Mouse (Mus musculus) intestine, embryonic 14.5 days (tissue): ENCODE measurements around the gene Ppp2r3a. TPM values are rescaled to one million over a fixed set of nuclear protein-coding genes. Genes with fewer than 3 reads are reported as not detected.
A peak's percentile ranks its signal among the peaks of the same experiment; 100 is the strongest.

Experiments
- ATAC-seq: fragments of 200-750 bp; cut with Nextera tagmentation; replicated peaks from 2 replicates; pipeline ENCODE4 v1.8.0; 2017; ENCODE audit warnings: low read depth, moderate number of reproducible peaks, moderate TSS enrichment, moderate library complexity; ENCODE audit not compliant: low FRiP score, low TSS enrichment
- DNase-seq: peaks from one replicate; pipeline ENCODE4 v3.0.0-alpha.2; 2018; ENCODE audit warnings: low spot score
- H3K27ac ChIP-seq: fragments of 300-500 bp; sonication (generic); 2 replicates; pipeline ENCODE4 v1.5.1; 2014; ENCODE audit warnings: low read depth, mild to moderate bottlenecking, control low read depth
- H3K27me3 ChIP-seq: fragments of 300-500 bp; sonication (generic); replicated peaks from 2 replicates; pipeline ENCODE4 v1.6.1; 2014; ENCODE audit warnings: low read length, control low read depth; ENCODE audit not compliant: control insufficient read depth, insufficient read depth
- H3K36me3 ChIP-seq: fragments of 300-500 bp; sonication (generic); 2 replicates; pipeline ENCODE4 v1.6.1; 2014; ENCODE audit warnings: low read length, control low read depth; ENCODE audit not compliant: control insufficient read depth, insufficient read depth
- H3K4me1 ChIP-seq: fragments of 300-500 bp; sonication (generic); replicated peaks from 2 replicates; pipeline ENCODE4 v1.6.1; 2014; ENCODE audit warnings: low read length, control low read depth, mixed read lengths; ENCODE audit not compliant: control insufficient read depth, insufficient read depth
- H3K4me2 ChIP-seq: fragments of 300-500 bp; sonication (generic); 2 replicates; pipeline ENCODE4 v1.6.1; 2014; ENCODE audit warnings: low read length
- H3K4me3 ChIP-seq: fragments of 300-500 bp; sonication (generic); 2 replicates; pipeline ENCODE4 v1.5.1; 2014; ENCODE audit warnings: low read depth, low read length, control low read depth, mixed read lengths
- H3K9ac ChIP-seq: fragments of 300-500 bp; sonication (generic); 2 replicates; pipeline ENCODE4 v1.6.1; 2014; ENCODE audit warnings: mild to moderate bottlenecking, low read length
- H3K9me3 ChIP-seq: fragments of 300-500 bp; sonication (generic); 2 replicates; pipeline ENCODE4 v1.6.1; 2016; ENCODE audit warnings: low read length, control low read depth; ENCODE audit not compliant: control insufficient read depth
- WGBS: fragments of 180-500 bp; shearing (Covaris S2); extraction: QIAGEN DNeasy Blood & Tissue Kit; methylation state at CpG from one replicate; pipeline ENCODE4 v1.1.7; 2014; 5-methylcytosine and 5-hydroxymethylcytosine counted together
- polyA plus RNA-seq: library from polyadenylated mRNA; unstranded; fragments of >200 nt; fragmentation: Nextera tagmentation; extraction: Ambion mirVana; gene quantifications from 2 replicates; pipeline ENCODE4 v1.2.1, GENCODE M21; 2014

The Ppp2r3a gene
- polyA plus RNA-seq: 14.1 and 16.2 TPM in 2 replicates

- WGBS: under 1% methylated on average over 42 of the region's 50 CpGs
- H3K9ac ChIP-seq: peak within 1 kb of the TSS; percentile 85
- DNase-seq (peak; percentile 100), ATAC-seq (peak; percentile 95)
- peak within 1 kb of the TSS; percentile 86 for H3K4me3 ChIP-seq
- H3K4me2 ChIP-seq: peak within 1 kb of the TSS; percentile 66
- H3K36me3 ChIP-seq: no peaks in the 10 kb centered on the region
- peaks cover 13% of the 10 kb centered on the region; the same call in 1 of the 2 replicates for H3K4me1 ChIP-seq
- H3K27me3 ChIP-seq: no peaks in the 10 kb centered on the region
- H3K27ac ChIP-seq: peak within 1 kb of the TSS; percentile 98
- no peaks in the 10 kb centered on the region for H3K9me3 ChIP-seq
These were observed at the start of gene Ppp2r3a for GRCm38 (mm10) chr9:101251644-101252337. TSS of gene Ppp2r3a (minus strand) at chr9:101251795.

- H3K4me1 ChIP-seq: no peaks in the 10 kb centered on the region
- no peak overlapping the region for H3K4me2 ChIP-seq
- WGBS: 87% methylated on average over 4 of the region's 4 CpGs
- no peaks in the 10 kb centered on the region for H3K36me3 ChIP-seq
- no peak overlapping the region for H3K9ac ChIP-seq
- no peaks in the 10 kb centered on the region for H3K27me3 ChIP-seq
- H3K4me3 ChIP-seq: no peak overlapping the region
- H3K9me3 ChIP-seq: no peaks in the 10 kb centered on the region
- ATAC-seq (no peak), DNase-seq (no peak)
- H3K27ac ChIP-seq: no peak overlapping the region
These were observed 48.9 kb upstream of the Ppp2r3a start for GRCm38 (mm10) chr9:101300441-101300935.

GRCm38 (mm10) chr9:101291676-101292660, 40.4 kb upstream of the Ppp2r3a start:
- Histone ChIP-seq H3K27ac (no peak overlapping the region), H3K9me3 (no peaks in the 10 kb centered on the region), H3K4me1 (no peaks in the 10 kb centered on the region), H3K4me2 (no peak overlapping the region), H3K4me3 (no peak overlapping the region), H3K9ac (no peak overlapping the region), H3K27me3 (no peaks in the 10 kb centered on the region), H3K36me3 (no peaks in the 10 kb centered on the region)
- no peak for DNase-seq
- no peak for ATAC-seq
- 83% methylated on average over 19 of the region's 19 CpGs for WGBS

GRCm38 (mm10) chr9:101290876-101291275, 39.3 kb upstream of the Ppp2r3a start:
- H3K9ac ChIP-seq: no peak overlapping the region
- H3K4me1 ChIP-seq: no peaks in the 10 kb centered on the region
- H3K4me3 ChIP-seq: no peak overlapping the region
- H3K4me2 ChIP-seq: no peak overlapping the region
- no peaks in the 10 kb centered on the region for H3K9me3 ChIP-seq
- DNase-seq (no peak), ATAC-seq (no peak)
- WGBS: 64% methylated on average over 1 of the region's 1 CpGs
- H3K27me3 ChIP-seq: no peaks in the 10 kb centered on the region
- H3K36me3 ChIP-seq: no peaks in the 10 kb centered on the region
- H3K27ac ChIP-seq: no peak overlapping the region

- WGBS: 72% methylated on average over 11 of the region's 11 CpGs
- ATAC-seq (no peak), DNase-seq (no peak)
- H3K4me1 ChIP-seq: no peaks in the 10 kb centered on the region
- H3K4me2 ChIP-seq: peak overlapping the region; percentile 22; the same call in 1 of the 2 replicates
- H3K27me3 ChIP-seq: no peaks in the 10 kb centered on the region
- H3K27ac ChIP-seq: no peak overlapping the region
- H3K36me3 ChIP-seq: no peaks in the 10 kb centered on the region
- H3K9ac ChIP-seq: no peak overlapping the region
- H3K9me3 ChIP-seq: no peaks in the 10 kb centered on the region
- no peak overlapping the region for H3K4me3 ChIP-seq
These were observed 38.2 kb upstream of the Ppp2r3a start for GRCm38 (mm10) chr9:101289750-101290149.

GRCm38 (mm10) chr9:101288901-101289647, 37.5 kb upstream of the Ppp2r3a start:
- Histone ChIP-seq H3K36me3 (no peaks in the 10 kb centered on the region), H3K9ac (no peak overlapping the region), H3K4me3 (no peak overlapping the region), H3K27me3 (no peaks in the 10 kb centered on the region), H3K9me3 (no peaks in the 10 kb centered on the region), H3K27ac (no peak overlapping the region), H3K4me1 (no peaks in the 10 kb centered on the region), H3K4me2 (no peak overlapping the region)
- ATAC-seq (no peak), DNase-seq (no peak)
- 90% methylated on average over 14 of the region's 14 CpGs for WGBS

GRCm38 (mm10) chr9:101286766-101287165, 35.2 kb upstream of the Ppp2r3a start:
- Histone ChIP-seq H3K27me3 (no peaks in the 10 kb centered on the region), H3K4me2 (no peak overlapping the region), H3K9me3 (no peaks in the 10 kb centered on the region), H3K9ac (no peak overlapping the region), H3K4me1 (no peaks in the 10 kb centered on the region), H3K27ac (no peak overlapping the region), H3K4me3 (no peak overlapping the region), H3K36me3 (no peaks in the 10 kb centered on the region)
- ATAC-seq: no peak
- WGBS: 81% methylated on average over 4 of the region's 4 CpGs
- DNase-seq: no peak

GRCm38 (mm10) chr9:101284049-101284448, 32.5 kb upstream of the Ppp2r3a start:
- WGBS: 76% methylated on average over 4 of the region's 4 CpGs
- H3K9ac ChIP-seq: no peak overlapping the region
- H3K4me2 ChIP-seq: no peak overlapping the region
- ATAC-seq (no peak), DNase-seq (no peak)
- H3K4me1 ChIP-seq: no peaks in the 10 kb centered on the region
- H3K9me3 ChIP-seq: no peaks in the 10 kb centered on the region
- H3K27me3 ChIP-seq: no peaks in the 10 kb centered on the region
- H3K4me3 ChIP-seq: no peak overlapping the region
- H3K36me3 ChIP-seq: no peaks in the 10 kb centered on the region
- no peak overlapping the region for H3K27ac ChIP-seq
